Mouse (Mus musculus): ENCODE results near the gene Tjp2.

GRCm38 (mm10) chr19:24120811-24121210 lies 104.0 kb downstream of the Tjp2 start:
- TF ChIP-seq GATA1 (IDR thresholded peaks at IDR 0.05; ENCODE audit: low read length) (no peak), TAL1 (IDR thresholded peaks at IDR 0.05; ENCODE audit: low read length) (no peak)
